Comparison of ENCODE assay signal across 22 mouse cellular contexts in the genomic region with DNA sequence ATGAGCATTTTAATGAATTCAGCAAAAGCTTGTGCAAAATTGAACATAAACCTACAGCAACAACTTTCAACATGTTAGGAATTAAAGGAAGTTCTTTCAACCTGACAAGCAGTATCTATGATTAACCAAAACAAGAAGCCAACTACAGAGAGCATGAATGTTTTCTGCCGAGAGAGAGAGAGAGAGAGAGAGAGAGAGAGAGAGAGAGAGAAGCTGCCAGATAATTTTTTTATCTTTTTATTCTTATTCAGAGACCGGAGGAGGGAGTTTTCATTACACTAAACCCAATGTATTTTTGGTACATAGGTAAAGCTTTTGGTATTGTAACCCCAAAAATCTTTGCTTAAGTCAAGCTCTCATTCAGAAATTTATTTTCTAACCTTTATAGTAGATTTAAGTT. TPM values are rescaled to one million over a fixed set of nuclear protein-coding genes. Genes with fewer than 3 reads are reported as not detected.
A peak's percentile ranks its signal among the peaks of the same experiment; 100 is the strongest.
DNase-seq lines count a peak whose midpoint lies in the region; ATAC-seq and TF ChIP-seq lines count a peak whose summit lies in the region.
"Had no signal": no experiment of that assay in that cellular context is flagged by ENCODE, and none has a peak within 500 bp of the region (broad histone marks: within the 10 kb centered on the region; RNA-seq: fewer than 3 reads in every experiment).

No protein-coding gene starts in this region.

- peaks cover 3 to 4% of the 10 kb centered on the region in 2 experiments; a peak in 3 of 4 replicates for H3K4me1 ChIP-seq in MEL (ENCODE audit: control insufficient read depth in 1 of 2, insufficient read depth in 2 of 2, low read length in 2 of 2)
- H3K4me1 ChIP-seq in forebrain, embryonic 12.5 days, result no peaks in the 10 kb centered on the region

- H3K9me3 ChIP-seq in MEL (replicated peaks; ENCODE audit: insufficient read depth, low read length), result no peaks in the 10 kb centered on the region
- no peaks in the 10 kb centered on the region for H3K9me3 ChIP-seq in forebrain, embryonic 12.5 days

- no peak overlapping the region for H3K27ac ChIP-seq in MEL (ENCODE audit: control insufficient read depth, low read depth, low read length)
- H3K27ac ChIP-seq in forebrain, embryonic 12.5 days, result no peak overlapping the region

- no peak overlapping the region for H3K4me3 ChIP-seq in MEL (ENCODE audit: control insufficient read depth in 1 of 2, insufficient read depth in 1 of 2, low read depth in 2 of 2, low read length in 2 of 2)
- H3K4me3 ChIP-seq in forebrain, embryonic 12.5 days (replicated peaks), result no peak overlapping the region

- no peak for TF ChIP-seq CTCF in MEL (IDR thresholded peaks at IDR 0.05 in 2 of 3, conservative IDR thresholded peaks at IDR 0.05 in 1 of 3; ENCODE audit: control insufficient read depth in 1 of 3, insufficient read depth in 1 of 3, low read depth in 2 of 3, low read length in 3 of 3, poor library complexity in 1 of 3, severe bottlenecking in 1 of 3)

- WGBS in forebrain, embryonic 12.5 days, result 89% methylated on average over 2 of the region's 2 CpGs

- H3K9ac ChIP-seq in MEL (ENCODE audit: control insufficient read depth, low read depth, low read length, poor library complexity, severe bottlenecking), result no peak overlapping the region
- no peak overlapping the region for H3K9ac ChIP-seq in forebrain, embryonic 12.5 days

- TF ChIP-seq RAD21 in MEL (IDR thresholded peaks at IDR 0.05; ENCODE audit: low read depth, low read length), result no peak; the same call in 1 of the 2 replicates

- peak; percentile 29 to 52; a peak in 2 of 4 replicates for TF ChIP-seq EP300 in MEL (IDR thresholded peaks at IDR 0.05; ENCODE audit: low read depth in 1 of 2, low read length in 2 of 2)

- H3K36me3 ChIP-seq in MEL (ENCODE audit: control insufficient read depth in 1 of 2, insufficient read depth in 2 of 2, low read length in 2 of 2), result 0 out of 4 replicates have a peak, but pooled peaks cover 0 to 2% of the 10 kb centered on the region in 2 experiments
- H3K36me3 ChIP-seq in forebrain, embryonic 12.5 days (replicated peaks), result no peaks in the 10 kb centered on the region
- H3K36me3 ChIP-seq: G1E had no signal

- ATAC-seq in forebrain, embryonic 12.5 days (ENCODE audit: low FRiP score), result no peak
- ATAC-seq: activated CD4-positive, CD25-positive, alpha-beta regulatory T cell, adult 4 months; CD4-positive, CD25-positive, alpha-beta regulatory T cell, adult 4 months; Patski had no signal

- no peak overlapping the region for H3K4me2 ChIP-seq in forebrain, embryonic 12.5 days

- H3K27me3 ChIP-seq in MEL (ENCODE audit: control insufficient read depth in 1 of 2, insufficient read depth in 2 of 2, low read length in 2 of 2), result no peaks in the 10 kb centered on the region
- H3K27me3 ChIP-seq in forebrain, embryonic 12.5 days, result no peaks in the 10 kb centered on the region
- H3K27me3 ChIP-seq: CH12.LX, Patski had no signal

- H3K79me2 ChIP-seq in MEL (ENCODE audit: control insufficient read depth, insufficient read depth, low read length, poor library complexity), result no peaks in the 10 kb centered on the region

- TF ChIP-seq POLR2A in MEL (IDR thresholded peaks at IDR 0.05; ENCODE audit: control insufficient read depth in 1 of 2, insufficient read depth in 1 of 2, low read depth in 1 of 2, low read length in 2 of 2, poor library complexity in 1 of 2), result no peak

- peak; percentile 28 for DNase-seq in MEL (ENCODE audit: low read depth, low spot score)
- DNase-seq: adrenal gland, adult 2 months; adrenal gland, adult 8-10 months; adrenal gland, postnatal 10 days; adrenal gland, postnatal 14 days; adrenal gland, postnatal 25 days; adrenal gland, postnatal 36 days; B cell, adult 2 months; cerebellum, adult 11 months; cerebellum, adult 11-12 months; cerebellum, adult 18-20 months; cerebellum, adult 2 months; cerebellum, adult 8-10 months had no signal

TF ChIP-seq in MEL, 35 proteins besides CTCF, POLR2A, EP300 and RAD21:
- TF ChIP-seq MAX (IDR thresholded peaks at IDR 0.05; ENCODE audit: low read length), result no peak
- peak; percentile 49; the same call in 1 of the 2 replicates for TF ChIP-seq MXI1 (IDR thresholded peaks at IDR 0.05; ENCODE audit: low read depth, low read length)
- TF ChIP-seq NELFE (IDR thresholded peaks at IDR 0.05; ENCODE audit: low read depth, low read length), result no peak
- no peak for TF ChIP-seq ELF1 (IDR thresholded peaks at IDR 0.05; ENCODE audit: low read depth, low read length)
- peak; percentile 97 for TF ChIP-seq JUND (IDR thresholded peaks at IDR 0.05; ENCODE audit: low read depth, low read length)
- TF ChIP-seq E2F4 (IDR thresholded peaks at IDR 0.05; ENCODE audit: borderline replicate concordance, low read depth, low read length), result no peak
- no peak for TF ChIP-seq POLR2AphosphoS2 (IDR thresholded peaks at IDR 0.05; ENCODE audit: low read length)
- TF ChIP-seq CHD2 (IDR thresholded peaks at IDR 0.05; ENCODE audit: low read length), result no peak
- peak; percentile 43; the same call in 1 of the 2 replicates for TF ChIP-seq GATA1 (IDR thresholded peaks at IDR 0.05; ENCODE audit: low read depth, low read length)
- TF ChIP-seq SIN3A (IDR thresholded peaks at IDR 0.05; ENCODE audit: low read length), result peak; percentile 53; the same call in 1 of the 2 replicates
- no peak for TF ChIP-seq MYB (IDR thresholded peaks at IDR 0.05; ENCODE audit: low read depth, low read length)
- TF ChIP-seq TCF12 (IDR thresholded peaks at IDR 0.05; ENCODE audit: low read depth, low read length), result no peak
- TF ChIP-seq USF1 (IDR thresholded peaks at IDR 0.05; ENCODE audit: low read depth, low read length), result no peak
- no peak for TF ChIP-seq CHD1 (IDR thresholded peaks at IDR 0.05; ENCODE audit: low read depth, low read length)
- no peak for TF ChIP-seq TAL1 (IDR thresholded peaks at IDR 0.05; ENCODE audit: low read length)
- no peak for TF ChIP-seq ZKSCAN1 (IDR thresholded peaks at IDR 0.05; ENCODE audit: low read depth, low read length)
- TF ChIP-seq NRF1 (IDR thresholded peaks at IDR 0.05; ENCODE audit: insufficient read depth, low read depth, low read length, poor library complexity, severe bottlenecking), result no peak
- TF ChIP-seq MYC (IDR thresholded peaks at IDR 0.05; ENCODE audit: low read depth, low read length), result no peak
- no peak for TF ChIP-seq HCFC1 (IDR thresholded peaks at IDR 0.05; ENCODE audit: low read depth, low read length)
- TF ChIP-seq UBTF (IDR thresholded peaks at IDR 0.05; ENCODE audit: borderline replicate concordance, insufficient read depth, low read depth, low read length), result no peak
- peak; percentile 46; the same call in 1 of the 2 replicates for TF ChIP-seq ETS1 (IDR thresholded peaks at IDR 0.05; ENCODE audit: low read depth, low read length)
- TF ChIP-seq POLR2AphosphoS5 (IDR thresholded peaks at IDR 0.05; ENCODE audit: borderline replicate concordance, low read depth, low read length), result no peak
- TF ChIP-seq TBP (IDR thresholded peaks at IDR 0.05; ENCODE audit: low read depth, low read length), result no peak
- TF ChIP-seq RCOR1 (IDR thresholded peaks at IDR 0.05; ENCODE audit: low read depth, low read length), result 0 out of 2 replicates have a peak, but pooled peaks have one; percentile 8
- no peak for TF ChIP-seq MEF2A (IDR thresholded peaks at IDR 0.05; ENCODE audit: extremely low read depth, insufficient replicate concordance, low read depth, low read length, poor library complexity, severe bottlenecking)
- no peak for TF ChIP-seq ZC3H11A (IDR thresholded peaks at IDR 0.05; ENCODE audit: low read depth, low read length)
- no peak for TF ChIP-seq MAZ (IDR thresholded peaks at IDR 0.05; ENCODE audit: low read depth, low read length)
- TF ChIP-seq BHLHE40 (IDR thresholded peaks at IDR 0.05; ENCODE audit: borderline replicate concordance, low read depth, low read length), result no peak
- no peak for TF ChIP-seq MAFK (IDR thresholded peaks at IDR 0.05; ENCODE audit: borderline replicate concordance, low read depth, low read length)
- no peak for TF ChIP-seq ZMIZ1 (IDR thresholded peaks at IDR 0.05; ENCODE audit: low read depth, low read length)
- TF ChIP-seq SMC3 (IDR thresholded peaks at IDR 0.05; ENCODE audit: low read depth, low read length), result peak; percentile 39; the same call in 1 of the 2 replicates
- TF ChIP-seq KAT2A (conservative IDR thresholded peaks at IDR 0.05; ENCODE audit: low read depth, low read length), result no peak
- peak; percentile 81 for TF ChIP-seq ZNF384 (IDR thresholded peaks at IDR 0.05; ENCODE audit: low read depth, low read length)
- no peak for TF ChIP-seq USF2 (IDR thresholded peaks at IDR 0.05; ENCODE audit: borderline replicate concordance in 1 of 2, insufficient read depth in 1 of 2, low read depth in 1 of 2, low read length in 2 of 2)
- no peak for TF ChIP-seq GABPA (IDR thresholded peaks at IDR 0.05; ENCODE audit: low read depth, low read length)
TF ChIP-seq in MEL: peak in this region for 8.

RNA-seq across cellular contexts. Expression of a gene that starts 10.7 kb away (rescaled TPM):
- 0.16 and 0.27 TPM in 2 replicates for total RNA-seq in MEL (2012; rRNA removed)
- under 1 TPM in 1 of 2 experiments, not detected in 1; 0.52 TPM for polyA plus RNA-seq in MEL (2012; ENCODE audit: insufficient read depth in 1 of 2, insufficient read length in 2 of 2, low read depth in 1 of 2, low replicate concordance in 2 of 2, missing spikeins in 1 of 2)
- not detected in 2 replicates for polyA plus RNA-seq in forebrain, embryonic 12.5 days (2016; fragmentation: Nextera tagmentation; extraction: Ambion mirVana)
- total RNA-seq: adrenal gland, postnatal 14 days; adrenal gland, postnatal 25 days; adrenal gland, postnatal 36 days; adrenal gland, postnatal 4 days; ES-E14; G1E had no signal
- polyA plus RNA-seq: adrenal gland, adult 2 months; C2C12; cerebellum, adult 2 months; G1E; Patski had no signal
